Mouse (Mus musculus) neural tube, embryonic 14.5 days (tissue): ENCODE data around the gene Lgalsl. TPM values are rescaled to one million over a fixed set of nuclear protein-coding genes. Genes with fewer than 3 reads are reported as not detected.

Experiments
- ATAC-seq: fragments of 200-750 bp; cut with Nextera tagmentation; 2 replicates; pipeline ENCODE4 v1.8.0; 2017; ENCODE audit warnings: low read depth, mild to moderate bottlenecking, moderate TSS enrichment, moderate library complexity
- H3K27ac ChIP-seq: fragments of 300-500 bp; sonication (generic); 2 replicates; pipeline ENCODE4 v1.5.1; 2014; ENCODE audit warnings: low read depth, mild to moderate bottlenecking, control low read depth, low read length, moderate library complexity, mixed read lengths
- H3K27me3 ChIP-seq: fragments of 300-500 bp; sonication (generic); 2 replicates; pipeline ENCODE4 v1.6.1; 2014; ENCODE audit warnings: low read length; ENCODE audit not compliant: control insufficient read depth, insufficient read depth
- H3K36me3 ChIP-seq: fragments of 300-500 bp; sonication (generic); 2 replicates; pipeline ENCODE4 v1.6.1; 2014; ENCODE audit warnings: low read length, mixed read lengths; ENCODE audit not compliant: control insufficient read depth, insufficient read depth
- H3K4me1 ChIP-seq: fragments of 300-500 bp; sonication (generic); 2 replicates; pipeline ENCODE4 v1.6.1; 2014; ENCODE audit warnings: low read length; ENCODE audit not compliant: control insufficient read depth, insufficient read depth
- H3K4me2 ChIP-seq: fragments of 300-500 bp; sonication (generic); 2 replicates; pipeline ENCODE4 v1.6.1; 2014; ENCODE audit warnings: mild to moderate bottlenecking, low read depth, low read length, control low read depth
- H3K4me3 ChIP-seq: fragments of 300-500 bp; sonication (generic); 2 replicates; pipeline ENCODE4 v1.5.1; 2014; ENCODE audit warnings: low read depth, low read length, control low read depth, mixed read lengths
- H3K9ac ChIP-seq: fragments of 300-500 bp; sonication (generic); replicated peaks from 2 replicates; pipeline ENCODE4 v1.6.1; 2014; ENCODE audit warnings: low read depth, mild to moderate bottlenecking, control low read depth, low read length, mixed read lengths
- H3K9me3 ChIP-seq: fragments of 300-500 bp; sonication (generic); 2 replicates; pipeline ENCODE4 v1.6.1; 2016; ENCODE audit warnings: low read length; ENCODE audit not compliant: control insufficient read depth
- WGBS: fragments of 180-500 bp; shearing (Covaris S2); extraction: QIAGEN DNeasy Blood & Tissue Kit; methylation state at CpG from one replicate; pipeline ENCODE4 v1.1.7; 2014; 5-methylcytosine and 5-hydroxymethylcytosine counted together
- polyA plus RNA-seq: library from polyadenylated mRNA; unstranded; fragments of >200 nt; fragmentation: Nextera tagmentation; extraction: Ambion mirVana; gene quantifications from 2 replicates; pipeline ENCODE4 v1.2.1, GENCODE M21; 2014

Gene Lgalsl
- polyA plus RNA-seq, 1 experiment from 2014 or later = 70.4 TPM

DNA sequence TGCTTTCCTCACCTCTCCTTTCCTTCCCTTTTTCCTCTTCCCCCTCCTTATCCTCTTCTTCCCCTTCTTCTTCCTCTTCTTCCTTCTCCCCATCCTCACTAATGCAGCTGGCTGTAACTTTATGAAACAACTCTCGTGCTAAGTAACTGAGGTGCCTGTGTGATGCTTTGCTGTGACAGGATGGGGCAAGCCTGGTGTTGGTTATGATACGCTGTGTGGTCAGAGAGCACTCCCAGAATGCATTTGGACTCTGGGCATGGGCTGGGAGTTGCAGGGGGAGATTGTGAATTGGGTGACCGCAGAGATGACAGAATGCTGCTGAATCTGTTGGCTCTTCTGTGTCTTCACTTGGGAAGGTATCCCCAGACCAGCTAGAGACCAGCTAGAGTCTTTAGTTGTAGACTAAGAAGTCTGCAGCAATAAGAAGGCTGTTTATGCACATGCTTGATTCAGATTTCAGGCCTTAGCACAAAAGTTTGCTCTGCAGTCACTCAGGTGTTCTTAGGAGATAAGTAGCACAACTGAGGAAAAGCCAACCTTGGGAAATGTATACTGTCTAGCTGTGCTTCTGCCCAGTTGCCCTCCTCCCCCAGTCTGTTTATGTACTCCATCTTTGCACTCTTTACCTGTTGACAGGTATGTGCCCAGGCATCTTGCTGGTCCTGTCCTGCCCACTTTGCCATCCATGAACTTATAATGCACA lies 51.8 kb downstream of the Lgalsl start:
- Histone ChIP-seq H3K36me3 (no peaks in the 10 kb centered on the region), H3K9ac (no peak overlapping the region), H3K4me3 (no peak overlapping the region), H3K4me1 (no peaks in the 10 kb centered on the region), H3K9me3 (no peaks in the 10 kb centered on the region), H3K27me3 (no peaks in the 10 kb centered on the region), H3K4me2 (no peak overlapping the region), H3K27ac (no peak overlapping the region)
- 89% methylated on average over 3 of the region's 3 CpGs for WGBS
- no peak for ATAC-seq

DNA sequence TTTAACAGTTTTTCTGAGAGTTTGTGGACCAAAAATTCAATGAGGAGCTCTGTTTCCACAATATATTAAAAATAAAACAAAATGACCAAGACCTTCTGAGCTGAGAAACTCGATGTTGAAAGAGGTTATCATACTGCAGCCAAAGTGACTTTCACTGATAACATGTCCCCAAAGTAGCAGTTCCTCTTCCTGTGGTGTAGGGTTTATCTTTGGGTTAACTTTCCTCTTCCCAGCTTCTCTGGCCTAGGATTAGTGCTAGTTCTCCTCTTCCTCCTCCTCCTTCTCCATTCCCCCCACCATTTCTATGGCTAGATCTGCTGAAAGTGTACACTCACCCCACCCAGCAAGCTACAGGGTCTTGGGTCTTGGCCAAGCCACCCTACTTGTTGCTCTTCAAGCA lies 52.6 kb downstream of the Lgalsl start:
- no peaks in the 10 kb centered on the region for H3K9me3 ChIP-seq
- 87% methylated on average over 1 of the region's 1 CpGs for WGBS
- H3K9ac ChIP-seq = no peak overlapping the region
- H3K4me1 ChIP-seq = no peaks in the 10 kb centered on the region
- no peak overlapping the region for H3K4me3 ChIP-seq
- ATAC-seq = no peak
- H3K36me3 ChIP-seq = no peaks in the 10 kb centered on the region
- H3K27ac ChIP-seq = no peak overlapping the region
- H3K27me3 ChIP-seq = no peaks in the 10 kb centered on the region
- no peak overlapping the region for H3K4me2 ChIP-seq

DNA sequence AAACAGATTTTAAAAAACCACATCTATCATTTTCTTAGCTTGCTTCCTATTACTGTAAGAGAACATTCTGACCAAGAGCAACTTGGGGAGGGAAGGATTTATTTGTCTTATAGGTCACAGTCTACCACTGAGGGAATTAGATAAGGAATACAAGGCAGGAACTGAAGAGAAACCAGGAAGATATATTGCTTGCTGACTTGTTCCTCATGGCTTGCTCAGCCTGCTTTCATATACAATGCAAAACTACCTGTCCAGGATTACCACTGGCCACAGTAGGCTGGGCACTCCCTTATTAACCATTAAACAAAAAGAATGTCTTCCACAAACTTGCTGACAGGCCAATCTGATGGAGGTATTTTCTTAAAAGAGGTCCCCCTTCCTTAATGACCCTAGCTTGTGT lies 54.2 kb downstream of the Lgalsl start:
- H3K4me1 ChIP-seq = no peaks in the 10 kb centered on the region
- H3K4me3 ChIP-seq = no peak overlapping the region
- no peaks in the 10 kb centered on the region for H3K27me3 ChIP-seq
- H3K9ac ChIP-seq = no peak overlapping the region
- H3K4me2 ChIP-seq = no peak overlapping the region
- H3K9me3 ChIP-seq = no peaks in the 10 kb centered on the region
- no peaks in the 10 kb centered on the region for H3K36me3 ChIP-seq
- no peak for ATAC-seq
- H3K27ac ChIP-seq = no peak overlapping the region

Other genes with a start within 250 kb of the Lgalsl start
- 42.5 and 48.8 TPM in 2 replicates for gene Aftph, start 89.5 kb downstream of the Lgalsl start, polyA plus RNA-seq